Mouse (Mus musculus) hindbrain, embryonic 10.5 days (tissue): ENCODE data around the gene Gm3727. TPM values are rescaled to one million over a fixed set of nuclear protein-coding genes. Genes with fewer than 3 reads are reported as not detected.
"Not testable (repeated sequence)": the region's sequence is repeated elsewhere in the genome, so short reads cannot be mapped to it uniquely, and the experiment has no call there.

Experiments
- DNase-seq: peaks from one replicate; pipeline ENCODE4 v3.0.0-alpha.2; 2017; ENCODE audit warnings: low spot score
- H3K27ac ChIP-seq: fragments of 300-500 bp; sonication (generic); 2 replicates; pipeline ENCODE4 v1.5.1; 2016; ENCODE audit warnings: mild to moderate bottlenecking, moderate library complexity
- H3K27me3 ChIP-seq: fragments of 300-500 bp; sonication (generic); 2 replicates; pipeline ENCODE4 v1.6.1; 2016; ENCODE audit warnings: mild to moderate bottlenecking; ENCODE audit not compliant: poor library complexity, insufficient read depth, severe bottlenecking
- H3K36me3 ChIP-seq: fragments of 300-500 bp; sonication (generic); 2 replicates; pipeline ENCODE4 v1.6.1; 2016; ENCODE audit warnings: mild to moderate bottlenecking, moderate library complexity
- H3K4me1 ChIP-seq: fragments of 300-500 bp; sonication (generic); replicated peaks from 2 replicates; pipeline ENCODE4 v1.6.1; 2016; ENCODE audit warnings: mild to moderate bottlenecking
- H3K4me3 ChIP-seq: fragments of 300-500 bp; sonication (generic); 2 replicates; pipeline ENCODE4 v1.5.1; 2016; ENCODE audit warnings: mild to moderate bottlenecking, moderate library complexity
- H3K9me3 ChIP-seq: fragments of 300-500 bp; sonication (generic); 2 replicates; pipeline ENCODE4 v1.6.1; 2016; ENCODE audit warnings: mild to moderate bottlenecking, moderate library complexity
- WGBS: fragments of 180-500 bp; shearing (Covaris S2); methylation state at CpG from one replicate; pipeline ENCODE4 v1.1.7; 2016; 5-methylcytosine and 5-hydroxymethylcytosine counted together
- polyA plus RNA-seq: library from polyadenylated mRNA; unstranded; fragments of >200 nt; fragmentation: Nextera tagmentation; extraction: Ambion mirVana; gene quantifications from 2 replicates; pipeline ENCODE4 v1.2.1, GENCODE M21; 2016

The Gm3727 gene
- not detected in 2 replicates for polyA plus RNA-seq

DNA sequence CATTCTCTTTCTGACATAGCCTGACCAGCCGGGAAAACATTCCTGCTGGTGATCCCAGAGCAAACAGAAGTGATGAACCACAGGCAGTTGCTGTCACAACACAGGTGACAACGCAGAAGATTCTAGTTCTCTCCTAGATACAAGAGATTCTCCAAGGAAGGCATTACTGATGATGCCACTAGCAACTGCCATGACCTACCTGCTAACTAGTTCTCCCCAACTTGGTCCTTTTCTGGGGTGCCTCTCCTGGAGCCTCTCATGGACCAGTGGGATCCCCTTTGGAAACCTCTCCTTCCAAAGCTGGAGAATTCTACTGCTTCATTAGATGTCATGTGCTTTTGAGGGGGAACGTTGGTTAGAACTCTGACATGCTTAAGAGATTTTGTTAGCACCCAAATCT lies at the start of gene Gm3727:
Gm3727 (minus strand) TSS at position 101 of the 400 bp plus-strand sequence.
- not testable (repeated sequence) for H3K27me3 ChIP-seq, DNase-seq, H3K27ac ChIP-seq, H3K9me3 ChIP-seq, H3K36me3 ChIP-seq, H3K4me3 ChIP-seq, H3K4me1 ChIP-seq
- WGBS = 80% methylated on average over 3 of the region's 3 CpGs

GRCm38 (mm10) chr14:7243498-7243897 lies 21.0 kb downstream of the Gm3727 start:
- not testable (repeated sequence) for H3K36me3 ChIP-seq, H3K27ac ChIP-seq, H3K27me3 ChIP-seq, H3K4me1 ChIP-seq, H3K9me3 ChIP-seq, H3K4me3 ChIP-seq
- WGBS = 3% methylated on average over 8 of the region's 10 CpGs
- DNase-seq = peak; percentile 34

Other genes starting within 250 kb of the Gm3727 start
- 0.95 and 0.97 TPM in 2 replicates for gene Gm10406, start 237.3 kb downstream of the Gm3727 start, polyA plus RNA-seq
- not detected in 2 replicates for gene Gm3685, start 219.7 kb downstream of the Gm3727 start, polyA plus RNA-seq
- 1.4 and 2.1 TPM in 2 replicates for gene Gm3696, start 164.1 kb downstream of the Gm3727 start, polyA plus RNA-seq
- not detected in 2 replicates for gene Gm6676, start 139.3 kb downstream of the Gm3727 start, polyA plus RNA-seq
- 3.5 and 4.0 TPM in 2 replicates for gene Gm3512, start 90.2 kb downstream of the Gm3727 start, polyA plus RNA-seq
- not detected in 2 replicates for gene Gm16434, start 70.2 kb downstream of the Gm3727 start, polyA plus RNA-seq
- 1.6 and 2.5 TPM in 2 replicates for gene Gm3739, start 50.3 kb upstream of the Gm3727 start, polyA plus RNA-seq
- not detected in 2 replicates for gene Gm5797, start 67.7 kb upstream of the Gm3727 start, polyA plus RNA-seq
- gene Gm8374, start 100.4 kb upstream of the Gm3727 start, polyA plus RNA-seq = not detected in 2 replicates
- gene Gm3755, start 186.2 kb upstream of the Gm3727 start, polyA plus RNA-seq = not detected in 2 replicates
- gene Gm3752, start 219.0 kb upstream of the Gm3727 start, polyA plus RNA-seq = 1.6 and 1.9 TPM in 2 replicates